Comparison of ENCODE assay signal across 12 mouse cellular contexts in genomic region chr4:140052575-140052974, GRCm38 (mm10).
DNase-seq lines count a peak whose midpoint lies in the region; ATAC-seq and TF ChIP-seq lines count a peak whose summit lies in the region.
"Had no signal": no experiment of that assay in that cellular context is flagged by ENCODE, and none has a peak within 500 bp of the region (broad histone marks: within the 10 kb centered on the region; RNA-seq: fewer than 3 reads in every experiment).

No protein-coding gene starts in this region.

- H3K4me1 ChIP-seq in kidney, adult 2 months (ENCODE audit: control insufficient read depth, insufficient read depth, low read length), result no peaks in the 10 kb centered on the region
- H3K4me1 ChIP-seq in kidney, embryonic 15.5 days, result 0 out of 2 replicates have a peak, but pooled peaks cover 8% of the 10 kb centered on the region
- no peaks in the 10 kb centered on the region for H3K4me1 ChIP-seq in neural tube, embryonic 11.5 days (ENCODE audit: control insufficient read depth, insufficient read depth, low read length)
- H3K4me1 ChIP-seq: embryonic facial prominence, embryonic 15.5 days had no signal

- no peak for ATAC-seq in kidney, embryonic 15.5 days (replicated peaks; ENCODE audit: low FRiP score)
- ATAC-seq in neural tube, embryonic 11.5 days (ENCODE audit: insufficient read depth, low FRiP score, low TSS enrichment), result no peak
- no peak for ATAC-seq in activated CD4-positive, CD25-positive, alpha-beta regulatory T cell, adult 4 months
- ATAC-seq: Patski had no signal

- H3K27me3 ChIP-seq in kidney, adult 2 months (replicated peaks; ENCODE audit: control insufficient read depth, insufficient read depth, low read length), result no peaks in the 10 kb centered on the region
- H3K27me3 ChIP-seq in kidney, embryonic 15.5 days, result peaks cover 41% of the 10 kb centered on the region
- H3K27me3 ChIP-seq in neural tube, embryonic 11.5 days (ENCODE audit: control insufficient read depth, insufficient read depth, low read length), result no peaks in the 10 kb centered on the region
- H3K27me3 ChIP-seq: embryonic facial prominence, embryonic 15.5 days had no signal

- H3K27ac ChIP-seq in kidney, adult 2 months (ENCODE audit: insufficient read depth, low read depth, low read length), result no peak overlapping the region
- no peak overlapping the region for H3K27ac ChIP-seq in kidney, embryonic 15.5 days
- H3K27ac ChIP-seq in neural tube, embryonic 11.5 days (ENCODE audit: low read depth, low read length), result no peak overlapping the region
- H3K27ac ChIP-seq: embryonic facial prominence, embryonic 15.5 days had no signal

- WGBS in kidney, adult 2 months, result 52% methylated on average over 11 of the region's 11 CpGs
- 60% methylated on average over 11 of the region's 11 CpGs for WGBS in kidney, embryonic 15.5 days
- 58% methylated on average over 11 of the region's 11 CpGs for WGBS in neural tube, embryonic 11.5 days

- H3K4me2 ChIP-seq in kidney, embryonic 15.5 days, result no peak overlapping the region
- no peak overlapping the region for H3K4me2 ChIP-seq in neural tube, embryonic 11.5 days (ENCODE audit: low read depth)
- H3K4me2 ChIP-seq: embryonic facial prominence, embryonic 15.5 days had no signal

- H3K9me3 ChIP-seq in kidney, embryonic 15.5 days (replicated peaks), result 0 out of 2 replicates have a peak, but pooled peaks cover 5% of the 10 kb centered on the region
- no peaks in the 10 kb centered on the region for H3K9me3 ChIP-seq in neural tube, embryonic 11.5 days (ENCODE audit: control insufficient read depth, low read length)
- H3K9me3 ChIP-seq: embryonic facial prominence, embryonic 15.5 days had no signal

- no peak for TF ChIP-seq POLR2A in kidney, adult 2 months (IDR thresholded peaks at IDR 0.05; ENCODE audit: low read depth, low read length)

- H3K4me3 ChIP-seq in kidney, adult 2 months (ENCODE audit: insufficient read depth, low read depth, low read length), result no peak overlapping the region
- no peak overlapping the region for H3K4me3 ChIP-seq in kidney, embryonic 15.5 days (replicated peaks)
- no peak overlapping the region for H3K4me3 ChIP-seq in neural tube, embryonic 11.5 days (ENCODE audit: low read depth, low read length)
- H3K4me3 ChIP-seq: embryonic facial prominence, embryonic 15.5 days had no signal

- H3K36me3 ChIP-seq in kidney, adult 2 months (ENCODE audit: control insufficient read depth, insufficient read depth, low read length), result no peaks in the 10 kb centered on the region
- H3K36me3 ChIP-seq in kidney, embryonic 15.5 days, result no peaks in the 10 kb centered on the region
- no peaks in the 10 kb centered on the region for H3K36me3 ChIP-seq in neural tube, embryonic 11.5 days (ENCODE audit: control insufficient read depth, insufficient read depth, low read length)
- H3K36me3 ChIP-seq: embryonic facial prominence, embryonic 15.5 days had no signal

- no peak overlapping the region for H3K9ac ChIP-seq in kidney, embryonic 15.5 days
- H3K9ac ChIP-seq in neural tube, embryonic 11.5 days (ENCODE audit: low read length), result no peak overlapping the region
- H3K9ac ChIP-seq: embryonic facial prominence, embryonic 15.5 days had no signal

- TF ChIP-seq CTCF in kidney, adult 2 months (conservative IDR thresholded peaks at IDR 0.05; ENCODE audit: insufficient read depth, insufficient read length, low read depth, low read length), result peak; percentile 51

- DNase-seq in cerebellum, adult 9-10 months, result peak; percentile 46
- no peak for DNase-seq in cerebellum, adult 9-11 months
- peak; percentile 9 for DNase-seq in kidney, adult 2 months
- peak; percentile 55 for DNase-seq in neural tube, embryonic 11.5 days (ENCODE audit: low spot score)
- no peak for DNase-seq in neural tube, embryonic 10.5 days (ENCODE audit: extremely low spot score, low spot score)
- peak; percentile 57 for DNase-seq in retina, postnatal 1 day
- DNase-seq: heart, adult 11 months; kidney, postnatal 14 days had no signal

Comparison
In these comparisons a context has a peak if more than half of its experiments do, and no peak if none do; other contexts are left out.
1. DNase-seq: peak in cerebellum, adult 9-10 months (single experiment), kidney, adult 2 months (single experiment), neural tube, embryonic 11.5 days (single experiment) and retina, postnatal 1 day (single experiment); none in cerebellum, adult 9-11 months (single experiment) and neural tube, embryonic 10.5 days (single experiment).